Mouse (Mus musculus) natural killer cell, adult 2 months (primary cell): ENCODE data around the gene Mfsd11.
"Not testable (repeated sequence)": the region's sequence is repeated elsewhere in the genome, so short reads cannot be mapped to it uniquely, and the experiment has no call there.

Source experiments
- DNase-seq, 2 experiments: peaks; one replicate each; pipeline ENCODE4 v3.0.0; 2022; ENCODE audit warnings: low spot score in 2 of 2

Gene Mfsd11

DNA sequence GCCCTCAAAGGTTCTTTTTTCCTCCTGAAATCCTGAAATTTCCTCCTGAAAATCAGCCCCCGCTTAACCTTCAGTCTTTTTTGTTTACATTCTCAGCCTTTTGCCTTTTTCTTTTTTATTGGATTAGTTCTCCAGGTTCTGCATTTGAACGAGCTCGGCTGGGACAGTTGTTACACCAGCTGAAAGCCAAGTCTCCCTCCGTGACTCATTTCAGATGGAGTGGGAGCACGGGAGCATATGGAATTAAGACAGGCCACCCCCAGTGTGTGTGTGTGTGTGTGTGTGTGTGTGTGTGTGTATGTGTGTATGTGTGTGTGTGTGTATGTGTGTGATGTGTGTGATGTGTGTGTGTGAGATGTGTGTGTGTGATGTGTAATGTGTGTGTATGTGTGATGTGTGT, 29.2 kb downstream of the Mfsd11 start:
- no peak for DNase-seq

- no peak for DNase-seq
Observed at GRCm38 (mm10) chr11:116882446-116882845, 30.2 kb downstream of the Mfsd11 start.

- DNase-seq: no peak
Observed at GRCm38 (mm10) chr11:116884061-116884460, 31.8 kb downstream of the Mfsd11 start.

GRCm38 (mm10) chr11:116885275-116886151, 33.3 kb downstream of the Mfsd11 start:
- peak; percentile 42 to 64 for DNase-seq

DNA sequence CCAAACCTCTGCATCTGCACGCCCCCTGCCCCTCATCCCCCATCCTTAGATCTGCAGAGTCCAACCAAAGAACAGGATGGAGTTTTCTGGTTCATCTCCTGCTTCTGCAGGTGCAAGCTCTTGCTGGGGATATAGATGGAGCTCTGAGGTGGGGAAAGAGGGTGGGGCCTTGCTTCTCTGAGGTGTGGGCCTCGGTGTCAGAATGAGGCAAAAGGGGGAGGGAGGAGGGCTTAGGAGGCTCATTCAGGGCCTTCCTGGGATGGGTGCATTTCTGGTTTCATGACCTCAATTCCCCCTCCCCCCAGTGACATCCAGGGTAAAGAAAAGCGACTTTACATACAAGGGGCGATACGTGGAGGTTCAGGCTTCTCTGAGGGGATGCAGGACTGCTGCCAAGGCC, 34.9 kb downstream of the Mfsd11 start:
- DNase-seq: no peak

DNA sequence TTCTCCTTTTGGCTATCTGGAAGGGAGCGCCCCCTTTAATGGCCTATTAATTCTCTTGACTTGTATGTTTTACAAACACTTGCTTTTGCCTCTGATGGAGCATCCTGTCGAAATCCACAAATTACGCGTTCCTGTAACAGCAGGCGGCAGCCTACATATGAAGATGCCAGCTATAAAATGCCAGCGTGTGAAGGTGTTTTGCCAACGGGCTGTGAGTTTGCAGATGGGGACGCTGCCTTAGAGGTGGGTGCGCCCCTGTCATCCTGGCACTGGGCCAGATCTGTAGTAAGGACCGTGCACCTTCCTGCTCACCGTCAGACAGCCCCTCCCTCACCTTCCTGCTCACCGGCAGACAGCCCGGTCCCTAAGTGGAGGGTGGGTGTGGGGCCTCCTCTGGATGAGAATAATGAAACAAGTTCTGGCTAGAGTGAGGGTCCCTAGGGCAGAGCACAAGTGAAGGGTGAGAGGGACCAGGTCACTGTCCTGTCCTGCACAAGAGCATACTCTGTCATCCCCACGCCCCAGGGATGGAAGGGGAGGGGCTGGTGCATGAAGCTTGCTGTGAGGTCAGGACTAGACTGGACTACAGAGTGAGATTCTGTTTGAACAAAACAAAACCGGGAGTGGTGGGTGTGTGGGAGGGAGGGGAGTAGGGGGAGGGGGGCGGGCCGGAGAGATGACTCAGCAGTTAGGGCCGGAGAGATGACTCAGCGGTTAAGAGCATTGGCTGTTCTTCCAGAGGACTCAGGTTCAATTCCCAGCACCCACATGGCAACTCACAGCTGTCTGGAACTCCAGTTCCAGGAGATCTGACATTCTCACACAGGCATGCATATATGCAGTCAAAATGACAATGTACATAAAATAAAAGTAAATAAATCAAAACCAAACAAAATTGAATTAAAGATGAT, 41.5 kb downstream of the Mfsd11 start:
- no peak for DNase-seq

DNA sequence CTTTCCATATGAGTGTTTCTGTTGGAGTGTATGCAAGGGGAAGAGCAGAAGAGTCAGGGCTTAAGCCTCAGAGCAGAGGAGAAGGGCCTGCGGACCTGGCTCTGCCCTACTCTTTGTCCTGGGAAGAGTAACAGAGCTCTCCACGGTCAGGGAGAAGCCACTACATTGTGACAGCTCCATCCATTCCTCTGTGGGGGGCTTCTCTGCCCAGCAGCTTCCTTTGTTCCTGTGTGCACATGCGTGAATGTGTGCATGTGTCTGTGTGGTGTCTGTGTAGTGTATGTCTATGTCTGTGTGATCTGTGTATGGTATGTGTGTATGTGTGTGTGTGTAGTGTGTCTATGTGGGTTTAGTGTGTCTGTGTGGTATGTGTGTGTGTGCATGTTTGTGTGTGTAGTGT, 43.2 kb downstream of the Mfsd11 start:
- DNase-seq: no peak

DNA sequence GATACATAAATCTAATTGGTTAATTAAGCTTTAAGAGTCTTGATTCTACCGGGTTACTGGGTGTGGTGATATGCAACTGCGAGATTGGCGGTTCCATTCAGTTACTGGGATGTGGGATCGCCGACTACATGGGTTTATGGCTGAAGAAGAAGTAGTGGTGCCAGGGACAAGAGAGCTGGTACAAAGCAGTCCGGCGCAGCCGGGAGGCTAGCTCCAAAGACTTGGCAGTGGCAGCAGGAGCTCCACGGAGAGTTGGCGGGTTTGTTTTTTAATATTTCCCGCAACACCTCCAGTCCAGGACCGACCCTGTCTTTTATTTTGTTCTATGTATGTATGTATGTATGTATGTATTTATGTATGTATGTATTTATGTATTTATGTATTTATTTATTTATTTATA, 47.0 kb downstream of the Mfsd11 start:
- no peak for DNase-seq

DNA sequence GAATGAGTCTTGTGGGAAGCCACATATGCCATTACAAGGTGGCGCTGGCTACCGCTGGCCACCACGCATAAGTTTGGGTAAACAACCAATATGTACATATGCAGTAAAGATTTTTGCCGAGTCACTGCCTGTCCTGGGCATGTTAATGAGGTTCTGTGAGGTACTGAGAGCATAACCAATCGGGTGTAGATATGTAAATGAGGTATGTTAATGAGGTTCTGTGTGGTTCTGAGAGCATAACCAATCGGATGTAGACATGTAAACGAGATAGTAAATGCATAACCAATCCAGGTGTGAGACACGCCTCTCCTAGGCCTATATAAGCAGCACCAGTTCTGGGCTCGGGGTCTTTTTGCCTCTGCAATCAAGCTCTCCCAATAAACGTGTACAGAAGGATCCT, 50.3 kb downstream of the Mfsd11 start:
- DNase-seq: not testable (repeated sequence)

DNA sequence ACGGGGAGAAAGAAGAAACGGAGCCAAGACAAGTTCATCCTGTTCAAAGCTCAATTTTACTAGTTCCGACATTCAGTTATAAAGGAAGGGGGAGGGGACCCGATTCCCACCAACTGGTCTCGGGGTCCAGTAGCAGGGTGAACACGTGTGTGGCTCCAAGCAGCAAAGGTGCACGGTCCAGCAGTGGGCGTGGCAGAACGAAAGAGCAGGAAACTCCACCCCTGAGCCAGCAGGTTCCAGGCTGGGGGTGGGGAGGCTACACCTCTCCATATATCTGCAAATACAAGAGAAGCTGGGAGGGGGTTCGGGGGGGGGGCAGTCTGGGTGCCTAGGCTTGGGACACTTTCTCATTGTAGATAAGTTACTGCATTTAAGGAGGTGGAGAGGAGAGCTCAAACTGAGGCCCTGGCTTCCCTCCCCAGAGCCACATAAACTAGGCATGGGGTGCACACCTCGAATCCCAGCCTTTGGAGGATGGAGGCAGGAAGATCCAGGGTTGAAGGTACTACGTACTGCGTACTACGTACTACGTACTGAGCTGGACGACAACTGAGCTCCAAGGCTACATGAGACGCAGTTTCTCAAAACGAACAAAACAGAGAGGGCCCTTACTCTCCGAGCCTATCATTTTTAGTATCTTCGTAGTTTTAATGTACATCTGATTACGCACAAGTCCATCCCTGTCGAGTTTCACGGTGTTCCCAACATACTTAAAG, 53.7 kb downstream of the Mfsd11 start:
- DNase-seq: no peak

GRCm38 (mm10) chr11:116913573-116913972, 61.3 kb downstream of the Mfsd11 start:
- DNase-seq: no peak

DNA sequence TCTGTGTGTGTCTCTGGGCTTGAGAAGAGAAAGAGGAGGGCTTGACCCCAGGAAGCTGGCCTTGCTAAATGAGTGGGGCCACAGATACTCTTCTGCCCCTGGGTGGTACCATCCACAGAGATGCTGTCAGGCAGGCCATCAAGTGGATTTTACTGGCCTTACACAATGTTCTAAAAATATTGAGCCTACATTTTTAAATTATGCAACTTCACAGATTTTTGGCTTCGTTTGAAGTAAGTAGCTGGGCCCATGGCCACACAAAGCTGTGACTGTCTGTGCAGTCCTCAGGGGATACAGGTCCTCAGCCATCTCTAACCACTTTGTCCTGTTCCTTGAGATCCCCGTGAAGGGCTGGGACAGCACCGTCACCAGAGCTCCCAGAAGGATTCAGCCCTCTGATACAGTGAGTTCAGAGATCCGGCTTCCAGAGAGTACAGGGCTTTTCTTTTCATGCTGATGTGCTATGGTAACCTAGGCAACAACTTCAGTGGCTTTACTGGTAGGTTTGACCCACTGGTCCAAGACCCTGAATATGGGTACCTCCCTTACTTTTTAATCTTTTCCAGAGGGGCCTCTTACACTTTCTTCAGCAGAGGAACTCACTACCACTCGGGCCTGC, 62.1 kb downstream of the Mfsd11 start:
- DNase-seq: no peak

GRCm38 (mm10) chr11:116915241-116915640, 63.0 kb downstream of the Mfsd11 start:
- DNase-seq: no peak

DNA sequence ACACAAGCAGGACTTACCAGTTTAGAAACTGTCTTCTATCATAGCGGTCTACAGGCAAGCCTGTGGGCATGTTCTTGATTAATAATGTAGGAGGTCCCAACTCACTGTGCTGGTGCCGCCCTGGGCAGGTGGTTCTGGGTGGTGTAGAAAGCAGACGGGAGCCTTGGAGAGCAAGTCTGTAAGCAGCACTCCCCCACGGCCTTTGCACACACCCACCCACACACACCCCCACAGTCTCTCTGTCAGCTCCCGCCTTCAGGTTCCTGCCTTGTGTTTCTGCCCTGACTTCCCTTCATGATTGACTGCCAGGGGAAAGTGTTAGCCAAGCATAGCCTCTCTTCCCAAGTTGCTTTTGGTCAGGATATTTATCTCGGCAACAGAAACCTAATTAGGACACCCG, 65.1 kb downstream of the Mfsd11 start:
- no peak for DNase-seq

GRCm38 (mm10) chr11:116918323-116919185, 66.3 kb downstream of the Mfsd11 start, which contains the start of gene Mgat5b:
Gene Mgat5b (plus strand): TSS chr11:116918863.
- DNase-seq: peak; percentile 28 to 70

- DNase-seq: no peak
Observed at GRCm38 (mm10) chr11:116919186-116920020, 67.2 kb downstream of the Mfsd11 start.

DNA sequence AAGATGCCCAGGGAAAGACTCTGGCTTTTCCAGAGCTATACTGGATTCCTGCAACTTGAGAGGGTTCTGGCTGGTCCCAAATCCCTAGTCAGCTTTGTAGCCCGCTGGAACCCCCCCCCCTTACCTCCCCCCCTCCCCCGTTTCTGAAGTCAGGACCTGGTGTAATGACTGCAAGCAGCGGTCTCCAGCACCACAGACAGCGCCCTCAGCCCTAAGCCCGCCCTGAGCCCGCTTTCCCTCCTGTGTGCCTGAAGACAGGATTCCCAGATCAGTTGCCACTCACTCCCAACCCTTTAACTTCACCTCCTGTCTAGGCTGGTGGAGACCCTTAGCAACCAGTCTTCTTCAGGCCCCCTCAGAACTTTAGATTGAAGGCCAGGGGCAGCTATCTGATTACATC, 68.5 kb downstream of the Mfsd11 start:
- DNase-seq: no peak

DNA sequence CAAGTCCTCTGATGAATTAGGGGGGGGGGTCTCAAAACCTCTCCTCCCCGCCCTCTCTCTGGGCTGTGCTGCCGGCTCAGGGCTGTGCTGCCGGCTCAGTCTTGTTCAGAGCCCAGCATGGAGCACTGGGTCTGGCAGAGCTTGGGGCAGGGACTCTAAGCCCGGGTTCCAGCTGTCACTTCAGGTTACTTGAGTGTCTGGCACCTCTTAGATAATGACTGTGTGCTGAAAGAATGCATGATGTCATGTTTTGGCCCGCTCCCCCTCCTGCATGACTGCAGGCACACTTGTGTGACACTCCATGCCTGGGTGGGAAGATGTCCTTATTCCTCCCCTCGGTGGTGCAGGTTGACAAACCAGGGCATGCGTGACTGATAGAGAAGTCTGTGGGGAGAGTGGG, 69.8 kb downstream of the Mfsd11 start:
- DNase-seq: no peak
